Mouse (Mus musculus): ENCODE results near the gene Ranbp3. TPM values are rescaled to one million over a fixed set of nuclear protein-coding genes. Genes with fewer than 3 reads are reported as not detected.

Ranbp3 gene
- total RNA-seq, 2 experiments from 2014 or later = 34.3 to 72.8 TPM

Other genes with a start within 250 kb of the Ranbp3 start
- gene Ptprs, start 196.8 kb upstream of the Ranbp3 start, total RNA-seq (2015) = 35.9 and 39.7 TPM in 2 replicates
- 35.3 and 38.5 TPM in 2 replicates for gene Ptprs, start 196.8 kb upstream of the Ranbp3 start, total RNA-seq (2017)
- not detected in 2 replicates for gene Znrf4, start 160.9 kb upstream of the Ranbp3 start, total RNA-seq (2015)
- gene Znrf4, start 160.9 kb upstream of the Ranbp3 start, total RNA-seq (2017) = not detected in 2 replicates
- 0.25 and 1.6 TPM in 2 replicates for gene Gm20219, start 118.9 kb upstream of the Ranbp3 start, total RNA-seq (2015)
- gene Gm20219, start 118.9 kb upstream of the Ranbp3 start, total RNA-seq (2017) = 0.10 TPM in 1 of 2 replicates, not detected in the other
- gene Safb2, start 88.7 kb upstream of the Ranbp3 start, total RNA-seq (2015) = 56.2 and 63.8 TPM in 2 replicates
- 70.3 and 120 TPM in 2 replicates for gene Safb2, start 88.7 kb upstream of the Ranbp3 start, total RNA-seq (2017)
- 58.8 and 59.6 TPM in 2 replicates for gene Safb, start 88.5 kb upstream of the Ranbp3 start, total RNA-seq (2015)
- 79.6 and 88.1 TPM in 2 replicates for gene Safb, start 88.5 kb upstream of the Ranbp3 start, total RNA-seq (2017)
- 93.3 and 94.0 TPM in 2 replicates for gene 2410015M20Rik, start 63.5 kb upstream of the Ranbp3 start, total RNA-seq (2015)
- 93.3 and 99.4 TPM in 2 replicates for gene 2410015M20Rik, start 63.5 kb upstream of the Ranbp3 start, total RNA-seq (2017)
- gene Rpl36, start 59.9 kb upstream of the Ranbp3 start, total RNA-seq (2015) = 1,504 and 1,580 TPM in 2 replicates
- gene Rpl36, start 59.9 kb upstream of the Ranbp3 start, total RNA-seq (2017) = 2,239 and 2,669 TPM in 2 replicates
- 19.4 and 23.1 TPM in 2 replicates for gene Lonp1, start 46.4 kb upstream of the Ranbp3 start, total RNA-seq (2015)
- 68.8 and 83.6 TPM in 2 replicates for gene Lonp1, start 46.4 kb upstream of the Ranbp3 start, total RNA-seq (2017)
- 1.1 TPM in 1 of 2 replicates, not detected in the other for gene Catsperd, start 45.2 kb upstream of the Ranbp3 start, total RNA-seq (2015)
- 0.17 and 0.51 TPM in 2 replicates for gene Catsperd, start 45.2 kb upstream of the Ranbp3 start, total RNA-seq (2017)
- gene Ndufa11, start 44.5 kb downstream of the Ranbp3 start, total RNA-seq (2015) = 102 and 151 TPM in 2 replicates
- gene Ndufa11, start 44.5 kb downstream of the Ranbp3 start, total RNA-seq (2017) = 92.1 and 131 TPM in 2 replicates
- 8.5 and 12.5 TPM in 2 replicates for gene Vmac, start 44.7 kb downstream of the Ranbp3 start, total RNA-seq (2015)
- 4.2 and 6.5 TPM in 2 replicates for gene Vmac, start 44.7 kb downstream of the Ranbp3 start, total RNA-seq (2017)
- not detected in 2 replicates for gene Nrtn, start 84.2 kb downstream of the Ranbp3 start, total RNA-seq (2015)
- not detected in 2 replicates for gene Nrtn, start 84.2 kb downstream of the Ranbp3 start, total RNA-seq (2017)
- 11.2 and 11.7 TPM in 2 replicates for gene Dus3l, start 91.5 kb downstream of the Ranbp3 start, total RNA-seq (2015)
- gene Dus3l, start 91.5 kb downstream of the Ranbp3 start, total RNA-seq (2017) = 19.2 and 20.4 TPM in 2 replicates
- 2.0 and 3.2 TPM in 2 replicates for gene Prr22, start 97.0 kb downstream of the Ranbp3 start, total RNA-seq (2015)
- gene Prr22, start 97.0 kb downstream of the Ranbp3 start, total RNA-seq (2017) = 0.92 and 1.6 TPM in 2 replicates
- 6.4 and 8.8 TPM in 2 replicates for gene Rfx2, start 157.7 kb downstream of the Ranbp3 start, total RNA-seq (2015)
- 4.8 and 5.0 TPM in 2 replicates for gene Rfx2, start 157.7 kb downstream of the Ranbp3 start, total RNA-seq (2017)
- not detected in 2 replicates for gene Acsbg2, start 201.2 kb downstream of the Ranbp3 start, total RNA-seq (2015)
- not detected in 2 replicates for gene Acsbg2, start 201.2 kb downstream of the Ranbp3 start, total RNA-seq (2017)
- gene 1700061G19Rik, start 202.2 kb downstream of the Ranbp3 start, total RNA-seq (2015) = 0.07 TPM in 1 of 2 replicates, not detected in the other
- gene 1700061G19Rik, start 202.2 kb downstream of the Ranbp3 start, total RNA-seq (2017) = not detected in 2 replicates